Mouse (Mus musculus): ENCODE data around the gene Gpatch2.

The Gpatch2 gene

GRCm38 (mm10) chr1:187311122-187311521 is 95.8 kb downstream of the Gpatch2 start:
- no peak for DNase-seq

DNA sequence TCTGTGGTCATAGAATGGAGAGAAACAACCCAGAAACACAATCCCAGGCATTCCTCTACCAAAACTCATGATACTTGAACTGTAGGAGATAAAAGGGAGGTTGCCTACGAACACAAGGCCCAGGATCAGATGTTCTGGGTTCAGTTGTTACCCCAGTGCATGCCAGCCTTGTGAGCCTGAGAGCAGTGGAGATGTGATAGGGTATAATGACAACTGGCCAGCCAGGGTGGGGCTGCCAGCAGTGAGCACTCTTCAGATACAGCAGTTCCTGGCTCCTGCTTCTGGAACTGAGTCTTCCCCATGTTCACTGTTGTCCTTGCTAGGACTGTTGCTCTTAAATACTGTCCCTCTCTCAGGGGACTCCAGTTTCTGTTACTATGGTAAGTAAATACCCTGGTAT is 98.0 kb downstream of the Gpatch2 start:
- DNase-seq: no peak

DNA sequence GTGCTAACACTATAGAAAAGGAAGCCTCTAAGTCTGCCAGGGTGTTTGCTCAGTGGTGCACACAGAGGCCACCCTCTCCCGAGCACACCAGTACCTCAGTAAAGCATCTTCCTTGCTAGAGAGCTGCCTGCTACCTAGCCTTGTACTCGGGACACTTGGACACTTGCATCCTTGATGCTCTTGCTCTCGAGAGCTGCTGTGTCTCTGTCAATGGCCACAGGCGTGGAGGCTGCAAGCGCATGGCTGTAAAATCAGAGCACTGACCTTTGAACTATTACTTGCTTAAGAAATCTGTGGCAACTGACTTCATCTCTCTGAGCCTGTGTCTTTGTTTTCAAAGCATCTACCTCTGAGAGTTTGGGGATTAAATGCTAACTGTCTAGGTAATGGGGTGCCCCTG is 98.5 kb downstream of the Gpatch2 start:
- no peak for DNase-seq

GRCm38 (mm10) chr1:187314516-187314915 is 99.2 kb downstream of the Gpatch2 start:
- DNase-seq: no peak

DNA sequence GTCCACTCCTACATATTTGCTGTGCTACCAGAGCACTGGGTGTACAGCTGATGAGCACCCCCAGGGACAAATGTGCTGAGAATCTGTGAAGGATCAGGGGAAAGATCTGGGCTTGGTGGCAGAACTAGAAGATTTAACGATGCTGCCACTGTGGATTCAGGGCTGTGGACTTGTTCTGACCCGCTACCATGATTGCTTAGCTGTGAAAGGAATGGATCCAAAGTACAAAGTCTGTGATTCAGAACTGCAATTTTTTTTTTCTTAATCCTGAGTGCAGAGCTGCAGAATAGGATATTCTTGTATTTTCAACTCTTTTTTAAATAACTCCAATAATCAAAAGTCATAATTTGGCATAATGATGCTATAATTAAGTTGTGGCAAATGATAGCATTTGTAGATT is 100.5 kb downstream of the Gpatch2 start:
- DNase-seq: no peak

DNA sequence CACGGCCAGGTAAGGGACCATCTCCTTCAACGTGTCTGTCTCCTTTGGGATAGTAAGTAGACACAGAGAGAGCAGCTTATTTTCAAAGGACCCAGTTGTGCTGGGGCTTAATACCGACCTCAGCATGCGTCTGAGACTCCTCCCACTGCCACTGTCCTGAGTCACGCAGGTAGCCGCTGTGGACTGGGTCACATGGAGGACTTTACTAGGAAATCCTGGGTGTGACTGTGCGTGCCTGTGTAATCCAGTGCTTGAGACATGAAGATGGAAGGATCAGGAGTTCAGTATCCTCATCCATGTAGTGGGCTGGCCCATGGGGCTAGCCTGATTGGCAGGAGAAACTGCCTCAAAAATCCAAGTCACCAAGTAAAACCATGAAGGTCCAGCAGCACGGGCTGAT is 101.2 kb downstream of the Gpatch2 start:
- DNase-seq: no peak

DNA sequence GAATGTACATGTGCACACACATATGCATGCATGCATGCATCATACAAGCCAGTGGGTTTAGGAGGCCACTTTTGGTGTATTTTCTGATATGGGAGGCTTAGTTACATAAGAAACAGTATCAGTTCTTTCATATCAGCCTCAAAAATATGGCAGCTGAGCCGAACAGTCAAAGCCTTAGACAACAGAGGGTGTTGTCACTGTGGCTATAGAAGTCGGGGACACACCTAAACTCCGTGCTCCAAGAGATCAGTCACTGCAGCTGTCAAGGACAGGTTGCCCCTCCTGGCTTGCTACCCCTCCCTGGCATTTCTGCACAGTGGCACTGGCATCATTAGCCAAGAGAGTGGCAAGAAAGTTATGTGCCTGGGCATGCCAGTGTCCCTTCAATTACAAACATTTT is 106.5 kb downstream of the Gpatch2 start:
- no peak for DNase-seq

DNA sequence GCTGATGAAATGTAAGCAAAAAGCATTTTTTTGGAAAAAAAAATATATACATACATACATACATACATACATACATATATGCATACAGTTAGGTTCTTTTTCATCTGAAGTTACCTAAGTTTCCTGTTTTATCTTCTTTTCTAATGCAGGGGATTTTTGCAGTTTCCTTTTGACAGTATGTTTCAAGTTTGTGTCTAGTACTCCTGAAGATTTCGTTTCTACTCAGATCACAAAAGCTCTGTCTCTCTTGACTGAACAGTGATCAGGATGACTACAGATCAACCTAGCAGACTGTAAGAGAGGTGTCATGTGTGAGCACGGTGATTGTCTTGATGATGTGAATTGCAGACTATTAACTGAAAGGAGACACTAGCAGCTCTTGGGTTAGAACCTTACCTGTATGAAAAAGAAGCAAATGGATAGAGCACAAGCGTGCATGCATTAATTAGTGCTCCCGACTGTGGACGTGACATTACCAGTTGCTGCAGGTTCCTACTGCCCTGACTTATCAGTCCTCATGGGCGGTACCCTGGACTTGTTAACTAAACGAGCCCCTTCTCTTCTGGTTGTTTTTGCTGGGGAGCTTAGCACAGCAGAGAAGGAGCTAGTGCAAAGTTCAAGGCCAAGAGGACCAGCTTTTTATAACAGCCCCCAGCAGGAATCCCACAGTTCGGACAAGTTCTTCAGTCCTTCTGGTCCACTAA is 107.3 kb downstream of the Gpatch2 start:
- DNase-seq: no peak

DNA sequence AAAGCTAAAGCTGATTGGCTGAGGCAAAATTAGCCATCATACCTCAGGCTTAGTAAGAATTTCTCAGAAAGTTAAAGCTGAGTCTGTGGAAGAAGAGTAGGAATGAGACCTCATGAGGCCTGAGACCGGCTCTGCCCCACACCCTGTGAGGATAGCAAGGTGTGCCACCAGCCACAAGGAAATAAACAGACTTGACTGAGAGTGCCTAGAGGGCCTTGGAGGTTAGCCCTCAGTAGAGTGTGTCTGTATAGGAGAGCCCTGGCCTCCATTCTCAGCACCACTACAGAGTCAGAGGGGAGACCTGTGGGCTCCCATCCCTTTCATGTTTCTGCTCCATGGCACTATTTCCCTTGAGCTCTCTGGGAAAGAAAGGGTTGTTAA is 107.9 kb downstream of the Gpatch2 start:
- DNase-seq: no peak

DNA sequence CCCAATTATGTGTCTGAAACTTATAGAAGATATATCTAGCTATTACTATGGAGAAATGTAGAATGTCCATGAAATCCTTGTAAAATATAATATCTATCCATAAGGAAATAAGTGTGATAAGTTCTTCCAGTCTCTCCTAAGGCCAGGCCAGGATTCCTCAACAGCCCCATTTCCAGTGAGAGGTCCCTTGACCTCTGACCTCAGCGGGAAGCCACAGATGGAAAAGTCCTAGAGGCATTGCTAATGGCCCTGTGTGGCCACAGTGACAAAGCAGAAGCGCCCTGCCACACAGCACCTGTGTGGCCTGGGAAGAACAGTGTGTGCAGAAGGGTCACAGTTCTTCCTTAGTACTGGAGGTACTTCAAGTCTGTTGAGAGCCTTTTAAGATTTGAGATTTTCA is 127.2 kb downstream of the Gpatch2 start:
- DNase-seq: no peak

DNA sequence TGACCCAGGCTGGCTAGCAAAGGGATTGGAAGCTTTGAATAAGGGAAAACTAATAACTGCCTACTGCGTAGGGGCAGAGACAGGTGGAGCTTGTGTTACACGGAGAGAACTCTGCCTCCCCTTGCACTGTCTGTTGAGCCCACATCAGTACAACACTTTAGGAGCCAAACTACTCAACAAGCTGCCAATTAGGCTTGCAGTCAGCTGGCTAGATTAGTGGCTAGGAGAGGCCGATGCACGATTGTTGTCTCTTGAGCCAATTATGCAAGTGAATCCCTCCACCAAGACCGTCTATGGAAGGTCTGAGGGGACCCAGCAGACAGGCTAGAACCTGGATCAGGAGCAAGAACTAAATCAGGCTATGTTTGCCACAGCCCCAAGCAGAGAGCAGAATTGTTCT is 129.8 kb downstream of the Gpatch2 start:
- DNase-seq: no peak

GRCm38 (mm10) chr1:187346923-187347322 is 131.6 kb downstream of the Gpatch2 start:
- no peak for DNase-seq

DNA sequence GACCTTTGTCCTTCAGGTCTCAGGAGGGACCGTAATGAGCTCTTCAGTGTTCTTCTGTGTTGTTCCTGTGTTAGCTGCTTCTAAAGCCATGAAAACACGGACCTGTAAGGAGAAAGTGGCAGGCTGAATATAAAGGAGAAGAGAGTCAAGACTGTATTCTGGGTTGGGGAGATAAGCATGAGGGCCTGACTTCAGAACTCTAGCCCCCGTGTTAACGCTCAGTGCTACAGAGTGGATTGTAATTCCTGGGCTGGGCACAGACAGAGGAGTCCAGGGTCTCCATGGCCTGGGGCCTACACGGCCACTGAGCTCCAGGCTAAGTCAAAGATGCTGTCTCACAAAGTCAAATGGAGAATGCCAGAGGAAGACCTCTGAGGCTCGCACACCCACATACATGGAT is 132.3 kb downstream of the Gpatch2 start:
- no peak for DNase-seq

GRCm38 (mm10) chr1:187348053-187348820 is 132.9 kb downstream of the Gpatch2 start:
- no peak for DNase-seq

- DNase-seq: no peak
Measured at GRCm38 (mm10) chr1:187348859-187349258, 133.6 kb downstream of the Gpatch2 start.

GRCm38 (mm10) chr1:187356169-187356568 is 140.9 kb downstream of the Gpatch2 start:
- DNase-seq: no peak

DNA sequence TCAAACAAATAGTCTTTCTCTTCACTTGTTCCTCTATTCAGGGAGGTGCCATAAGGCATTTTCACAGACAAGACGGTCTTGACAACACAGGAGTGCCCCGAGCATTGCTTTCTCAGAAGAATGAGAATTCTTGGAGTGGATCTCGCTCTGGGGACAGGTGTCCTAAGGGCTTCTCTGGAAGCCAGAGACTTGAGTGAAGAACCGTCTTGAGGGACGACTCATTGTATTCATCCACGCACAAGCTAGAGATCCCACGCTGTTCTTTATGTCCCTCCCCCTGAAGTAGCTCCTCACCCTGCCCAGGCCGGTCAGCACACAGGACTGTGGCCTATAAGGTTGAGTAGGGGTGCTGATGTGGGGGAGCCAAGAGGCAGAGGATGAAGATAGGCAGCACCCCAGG is 141.6 kb downstream of the Gpatch2 start:
- DNase-seq: no peak

DNA sequence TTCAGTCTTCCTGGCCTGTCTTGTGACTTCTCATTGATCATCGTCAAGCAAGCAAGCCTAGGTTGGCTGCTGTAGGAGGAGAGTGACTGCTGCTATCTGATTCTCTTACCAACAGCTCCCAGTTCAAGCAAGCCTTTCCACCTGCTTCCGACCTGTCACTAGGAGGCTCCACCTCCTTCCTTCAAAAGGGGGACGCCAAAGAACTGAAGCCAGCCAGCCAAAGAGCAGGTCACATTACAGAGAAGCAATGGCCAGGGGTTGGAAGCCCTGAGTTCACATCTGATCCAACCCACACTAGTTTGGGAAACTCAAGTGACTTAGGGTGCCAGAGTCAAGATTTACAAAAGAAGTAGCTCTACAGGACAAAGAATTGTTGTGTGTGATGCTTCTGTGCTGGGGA is 144.9 kb downstream of the Gpatch2 start:
- DNase-seq: no peak

GRCm38 (mm10) chr1:187362536-187362935 is 147.2 kb downstream of the Gpatch2 start:
- DNase-seq: no peak

DNA sequence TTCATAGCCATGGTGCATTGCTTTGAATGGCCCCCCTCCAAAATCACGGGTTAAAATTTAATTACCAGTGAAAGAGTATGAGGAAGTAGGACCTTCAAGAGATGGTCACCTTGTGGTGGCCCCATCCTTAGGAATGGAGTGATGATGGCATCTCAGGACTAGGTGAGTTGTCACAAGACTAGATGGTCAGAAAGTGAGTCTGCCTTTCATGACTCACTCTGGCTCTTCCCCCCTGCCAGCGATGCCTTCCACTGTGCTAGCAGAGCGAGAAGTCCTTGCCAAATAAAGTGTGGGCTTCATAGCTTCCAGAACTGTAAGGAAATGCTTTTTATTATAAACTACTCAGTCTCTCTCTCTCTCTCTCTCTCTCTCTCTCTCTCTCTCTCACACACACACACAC is 150.1 kb downstream of the Gpatch2 start:
- no peak for DNase-seq

DNA sequence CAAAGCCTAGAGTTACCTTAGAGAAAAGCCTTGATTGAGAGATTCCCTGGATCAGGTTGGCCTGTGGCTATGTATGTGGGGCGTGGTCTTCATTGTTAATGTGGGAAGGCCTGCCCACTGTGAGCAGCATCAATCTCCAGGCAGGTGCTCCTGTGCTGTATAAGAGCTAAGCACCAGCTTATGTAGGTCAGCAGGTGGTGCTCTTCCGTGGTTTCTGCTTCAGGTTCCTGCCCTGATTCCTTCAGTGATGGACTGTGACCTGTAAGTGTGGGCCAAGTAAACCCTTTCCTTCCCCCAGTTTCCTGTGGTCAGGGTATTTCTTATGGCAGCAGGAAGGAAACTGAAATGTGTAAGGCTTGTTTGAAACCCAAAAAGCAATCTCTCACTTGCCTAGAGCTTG is 151.5 kb downstream of the Gpatch2 start:
- no peak for DNase-seq

DNA sequence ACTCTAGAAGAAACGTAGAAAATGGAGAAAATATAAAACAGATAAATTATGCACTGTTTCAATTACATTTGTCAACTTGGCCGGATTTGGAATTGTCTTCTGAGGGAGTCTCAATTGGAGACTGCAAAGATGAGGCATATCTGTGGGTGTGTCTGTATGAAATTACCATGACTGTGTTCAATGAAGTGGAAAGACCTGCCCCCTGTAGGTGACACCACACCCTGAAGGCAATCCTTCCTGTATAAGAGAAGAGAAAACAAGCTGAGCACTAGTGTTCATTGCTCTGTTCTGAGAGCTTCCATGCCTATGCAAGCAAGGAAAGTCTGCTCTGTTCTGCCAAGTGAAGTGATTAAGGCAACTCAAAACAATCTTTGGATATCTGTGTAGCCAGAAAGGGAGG is 153.7 kb downstream of the Gpatch2 start:
- DNase-seq: no peak

DNA sequence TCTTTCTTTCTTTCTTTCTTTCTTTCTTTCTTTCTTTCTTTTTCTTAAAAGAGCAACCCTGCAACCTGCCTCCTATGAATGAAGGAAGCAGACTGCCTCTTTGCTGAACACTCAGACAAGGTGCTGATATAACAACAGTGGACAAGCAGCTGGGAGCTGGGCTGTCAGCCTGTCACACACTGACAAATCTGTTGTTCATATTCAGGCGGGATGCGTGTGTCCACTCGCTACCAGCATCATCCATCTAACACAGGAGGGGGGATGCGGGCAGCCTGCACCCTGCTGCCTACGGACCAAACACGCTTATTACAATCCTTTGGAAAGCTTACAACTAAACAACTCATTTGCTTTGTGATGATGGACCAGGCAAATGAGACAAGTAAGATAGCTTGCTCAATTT is 158.2 kb downstream of the Gpatch2 start:
- DNase-seq: no peak

DNA sequence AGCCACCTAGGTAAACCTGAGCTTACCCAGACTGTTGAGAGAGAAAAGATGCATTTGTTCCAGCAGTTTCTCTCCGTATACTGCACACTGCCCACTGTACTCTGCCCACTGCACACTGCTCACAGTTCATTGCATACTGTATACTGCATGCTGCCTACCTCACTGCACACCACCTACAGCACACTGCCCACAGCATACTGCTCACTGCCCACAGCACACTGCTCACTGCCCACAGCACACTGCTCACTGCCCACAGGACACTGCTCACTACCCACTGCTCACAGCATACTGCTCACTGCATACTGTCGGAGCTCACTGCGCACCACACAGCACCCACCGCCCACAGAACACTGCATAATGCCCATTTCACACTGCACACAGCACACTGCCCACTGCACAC is 159.1 kb downstream of the Gpatch2 start:
- DNase-seq: no peak
